Mouse (Mus musculus): ENCODE data around the gene Ttk. TPM values are rescaled to one million over a fixed set of nuclear protein-coding genes. Genes with fewer than 3 reads are reported as not detected.
A peak's percentile ranks its signal among the peaks of the same experiment; 100 is the strongest.

The Ttk gene
- total RNA-seq, 2 experiments from 2014 or later = 0.69 to 0.87 TPM

- intact Hi-C loops (cut with DNase I) = no loop called here
- DNase-seq (ENCODE audit: low spot score in 2 of 2) = peak in 1 of 2 experiments; percentile 3
These were observed 53.7 kb downstream of the Ttk start for GRCm38 (mm10) chr9:83888214-83888613.

- intact Hi-C loops (cut with DNase I) = no loop called here
- DNase-seq (ENCODE audit: low spot score in 2 of 2) = no peak
These were observed 58.6 kb downstream of the Ttk start for GRCm38 (mm10) chr9:83893073-83893472.

GRCm38 (mm10) chr9:83893767-83894330 lies 59.4 kb downstream of the Ttk start:
- intact Hi-C loops (cut with DNase I) = no loop called here
- DNase-seq (ENCODE audit: low spot score in 2 of 2) = no peak

- intact Hi-C loops (cut with DNase I) = no loop called here
- DNase-seq (ENCODE audit: low spot score in 2 of 2) = no peak
These were observed 67.6 kb downstream of the Ttk start for GRCm38 (mm10) chr9:83902086-83902485.

DNA sequence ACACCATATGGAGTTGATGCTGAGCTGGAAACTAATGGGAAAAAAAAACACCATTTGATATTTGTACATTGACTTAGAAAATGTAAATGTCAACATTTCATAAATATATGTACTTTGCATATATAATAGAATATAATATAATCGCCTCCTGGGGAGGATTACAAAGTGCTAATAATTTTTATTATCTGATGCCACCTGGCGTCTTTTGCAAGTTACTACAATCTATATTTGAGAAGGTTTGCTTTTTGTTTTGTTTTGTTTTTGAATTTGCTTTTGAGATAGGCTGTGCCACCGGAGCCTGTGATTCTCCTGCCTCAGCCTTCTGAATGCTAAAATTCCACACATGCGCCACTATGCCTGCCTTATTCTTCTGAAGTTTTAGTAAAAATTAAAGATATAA lies 71.3 kb downstream of the Ttk start:
- DNase-seq (ENCODE audit: low spot score in 2 of 2) = no peak
- intact Hi-C loops (cut with DNase I) = loop anchor here (1.0 kb wide), 1 partner anchor 99 kb away; no protein-coding TSS in a partner anchor

GRCm38 (mm10) chr9:83907017-83907416 lies 72.5 kb downstream of the Ttk start:
- no peak for DNase-seq (ENCODE audit: low spot score in 2 of 2)
- intact Hi-C loops (cut with DNase I) = no loop called here

- intact Hi-C loops (cut with DNase I) = no loop called here
- DNase-seq (ENCODE audit: low spot score in 2 of 2) = no peak
These were observed 75.3 kb downstream of the Ttk start for GRCm38 (mm10) chr9:83909836-83910235.

DNA sequence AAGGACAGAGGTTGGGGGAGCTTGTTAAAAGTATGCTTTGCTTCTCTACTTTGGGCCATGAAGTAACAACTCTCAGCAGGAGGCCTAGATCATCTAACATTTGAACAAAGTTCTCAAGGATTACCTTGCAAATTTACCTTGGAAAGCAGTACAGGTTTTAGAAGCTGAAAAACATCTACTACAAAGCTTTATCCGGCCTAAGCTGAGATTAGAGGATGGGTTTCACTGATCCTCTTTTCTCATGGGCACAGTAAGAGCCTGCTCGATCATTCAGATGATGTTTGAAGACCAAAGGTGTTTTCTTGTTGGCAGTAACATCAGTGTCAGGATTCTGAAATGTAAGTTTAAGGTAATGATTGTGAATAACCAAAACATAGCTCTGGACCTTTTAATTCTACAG lies 76.4 kb downstream of the Ttk start:
- no peak for DNase-seq (ENCODE audit: low spot score in 2 of 2)

More for the DNA sequence above, 76.4 kb downstream of the Ttk start:
- intact Hi-C loops (cut with DNase I) = no loop called here

Other genes starting within 250 kb of the Ttk start
- 10 to 100 TPM; 72.1 to 82.1 TPM for gene Elovl4, start 28.4 kb upstream of the Ttk start, total RNA-seq (2021)
- gene Bckdhb, start 90.5 kb downstream of the Ttk start, total RNA-seq (2021) = 10 to 100 TPM; 37.9 to 39.2 TPM